Mouse (Mus musculus) limb, embryonic 10.5 days (tissue): ENCODE results near the gene Fam185a. TPM values are rescaled to one million over a fixed set of nuclear protein-coding genes. Genes with fewer than 3 reads are reported as not detected.
A peak's percentile ranks its signal among the peaks of the same experiment; 100 is the strongest.

Source experiments
- DNase-seq: peaks from one replicate; pipeline ENCODE4 v3.0.0-alpha.2; 2017; ENCODE audit warnings: low spot score
- H3K27ac ChIP-seq: fragments of 300-500 bp; sonication (generic); 2 replicates; pipeline ENCODE4 v1.5.1; 2016; ENCODE audit warnings: mild to moderate bottlenecking
- H3K27me3 ChIP-seq: fragments of 300-500 bp; sonication (generic); 2 replicates; pipeline ENCODE4 v1.6.1; 2016; ENCODE audit warnings: low read depth, mild to moderate bottlenecking; ENCODE audit not compliant: poor library complexity, severe bottlenecking
- H3K36me3 ChIP-seq: fragments of 300-500 bp; sonication (generic); 2 replicates; pipeline ENCODE4 v1.6.1; 2016; ENCODE audit warnings: mild to moderate bottlenecking, moderate library complexity
- H3K4me1 ChIP-seq: fragments of 300-500 bp; sonication (generic); 2 replicates; pipeline ENCODE4 v1.6.1; 2016
- H3K4me3 ChIP-seq: fragments of 300-500 bp; sonication (generic); 2 replicates; pipeline ENCODE4 v1.5.1; 2016; ENCODE audit warnings: mild to moderate bottlenecking, moderate library complexity
- H3K9me3 ChIP-seq: fragments of 300-500 bp; sonication (generic); replicated peaks from 2 replicates; pipeline ENCODE4 v1.6.1; 2016; ENCODE audit warnings: mild to moderate bottlenecking
- WGBS: fragments of 180-500 bp; shearing (Covaris S2); methylation state at CpG from one replicate; pipeline ENCODE4 v1.1.7; 2016; 5-methylcytosine and 5-hydroxymethylcytosine counted together
- polyA plus RNA-seq: library from polyadenylated mRNA; unstranded; fragments of >200 nt; fragmentation: Nextera tagmentation; extraction: Ambion mirVana; gene quantifications from 2 replicates; pipeline ENCODE4 v1.2.1, GENCODE M21; 2016

Fam185a gene
- polyA plus RNA-seq = 6.9 and 8.1 TPM in 2 replicates

- H3K27me3 ChIP-seq = no peaks in the 10 kb centered on the region
- under 1% methylated on average over 68 of the region's 68 CpGs for WGBS
These were observed at the start of gene Fam185a, which contains the start of gene Ccdc146 for GRCm38 (mm10) chr5:21424614-21425602. Fam185a (plus strand) TSS chr5:21424958. Ccdc146 (minus strand) TSS chr5:21424677.

GRCm38 (mm10) chr5:21376935-21377334, 47.8 kb upstream of the Fam185a start:
- H3K36me3 ChIP-seq = no peaks in the 10 kb centered on the region
- peaks cover 8% of the 10 kb centered on the region for H3K4me1 ChIP-seq
- H3K27ac ChIP-seq = no peak overlapping the region
- no peak for DNase-seq
- H3K27me3 ChIP-seq = peaks cover 52% of the 10 kb centered on the region
- H3K4me3 ChIP-seq = no peak overlapping the region
- H3K9me3 ChIP-seq = no peaks in the 10 kb centered on the region
- 83% methylated on average over 4 of the region's 4 CpGs for WGBS

More at GRCm38 (mm10) chr5:21424614-21425602, at the start of gene Fam185a, which contains the start of gene Ccdc146:
- Histone ChIP-seq H3K27ac (peak within 1 kb of the TSS; percentile 89), H3K36me3 (no peaks in the 10 kb centered on the region), H3K9me3 (no peaks in the 10 kb centered on the region), H3K4me1 (peaks cover 20% of the 10 kb centered on the region), H3K4me3 (peak within 1 kb of the TSS; percentile 90)
- peak; percentile 75 for DNase-seq

GRCm38 (mm10) chr5:21378397-21378796, 46.4 kb upstream of the Fam185a start:
- peaks cover 8% of the 10 kb centered on the region for H3K4me1 ChIP-seq
- H3K27me3 ChIP-seq = peaks cover 42% of the 10 kb centered on the region
- DNase-seq = no peak
- H3K36me3 ChIP-seq = no peaks in the 10 kb centered on the region
- H3K9me3 ChIP-seq = no peaks in the 10 kb centered on the region
- WGBS = 75% methylated on average over 2 of the region's 2 CpGs
- H3K4me3 ChIP-seq = no peak overlapping the region
- no peak overlapping the region for H3K27ac ChIP-seq

GRCm38 (mm10) chr5:21381986-21382385, 42.8 kb upstream of the Fam185a start:
- Histone ChIP-seq H3K27ac (no peak overlapping the region), H3K4me1 (peaks cover 15% of the 10 kb centered on the region), H3K27me3 (peaks cover 44% of the 10 kb centered on the region; the same call in 1 of the 2 replicates), H3K4me3 (no peak overlapping the region), H3K36me3 (no peaks in the 10 kb centered on the region), H3K9me3 (no peaks in the 10 kb centered on the region)
- DNase-seq = no peak
- WGBS = 35% methylated on average over 6 of the region's 6 CpGs

GRCm38 (mm10) chr5:21382678-21383077, 42.1 kb upstream of the Fam185a start:
- no peak overlapping the region for H3K27ac ChIP-seq
- H3K27me3 ChIP-seq = peaks cover 44% of the 10 kb centered on the region; the same call in 1 of the 2 replicates
- H3K4me3 ChIP-seq = no peak overlapping the region
- H3K4me1 ChIP-seq = peaks cover 15% of the 10 kb centered on the region
- H3K36me3 ChIP-seq = no peaks in the 10 kb centered on the region
- WGBS = 55% methylated on average over 6 of the region's 6 CpGs
- no peaks in the 10 kb centered on the region for H3K9me3 ChIP-seq
- DNase-seq = no peak

GRCm38 (mm10) chr5:21383392-21384251, 41.1 kb upstream of the Fam185a start:
- H3K27me3 ChIP-seq = peaks cover 44% of the 10 kb centered on the region; the same call in 1 of the 2 replicates
- H3K27ac ChIP-seq = no peak overlapping the region
- no peaks in the 10 kb centered on the region for H3K36me3 ChIP-seq
- 27% methylated on average over 14 of the region's 14 CpGs for WGBS
- H3K4me3 ChIP-seq = 0 out of 2 replicates have a peak overlapping the region, but pooled peaks have one; percentile 5
- H3K9me3 ChIP-seq = no peaks in the 10 kb centered on the region
- peaks cover 15% of the 10 kb centered on the region for H3K4me1 ChIP-seq
- peak; percentile 32 for DNase-seq

DNA sequence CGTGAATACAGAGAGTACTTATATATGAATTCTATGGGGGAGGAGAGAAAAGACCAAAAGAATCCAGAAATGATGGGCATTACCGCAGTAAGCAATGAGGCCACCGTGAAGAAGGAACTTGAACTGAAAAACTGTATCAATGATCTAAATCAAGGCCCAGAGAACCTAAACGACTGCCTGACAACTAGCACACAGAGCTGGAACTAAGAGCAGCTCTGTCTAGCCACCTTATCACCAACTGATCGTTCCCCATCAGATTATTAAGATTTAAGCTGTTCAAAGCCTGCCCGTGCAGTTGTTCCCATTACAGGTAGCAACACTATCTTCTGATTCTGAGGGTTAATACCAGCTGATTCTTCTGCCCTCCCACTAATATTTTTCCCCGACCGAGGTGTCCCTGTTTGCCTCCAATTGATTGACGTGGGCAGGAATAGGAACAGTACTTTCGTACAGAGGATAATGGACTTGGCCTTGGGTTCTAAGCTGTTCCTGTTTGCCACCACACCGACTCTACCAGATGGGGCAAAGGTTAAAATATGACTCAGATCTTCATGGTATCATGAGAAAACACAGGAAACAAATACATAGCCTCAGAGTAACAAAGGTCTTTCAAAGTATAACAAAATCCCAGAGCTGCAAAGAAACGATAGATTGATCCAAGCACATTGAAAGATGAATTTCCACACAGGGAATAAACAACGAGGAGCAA, 40.4 kb upstream of the Fam185a start:
- no peaks in the 10 kb centered on the region for H3K36me3 ChIP-seq
- H3K27ac ChIP-seq = no peak overlapping the region
- 82% methylated on average over 13 of the region's 13 CpGs for WGBS
- DNase-seq = no peak
- no peaks in the 10 kb centered on the region for H3K9me3 ChIP-seq
- H3K4me3 ChIP-seq = no peak overlapping the region
- H3K27me3 ChIP-seq = peaks cover 36% of the 10 kb centered on the region; the same call in 1 of the 2 replicates
- H3K4me1 ChIP-seq = peaks cover 15% of the 10 kb centered on the region

GRCm38 (mm10) chr5:21384976-21385375, 39.8 kb upstream of the Fam185a start:
- H3K27ac ChIP-seq = no peak overlapping the region
- WGBS = 95% methylated on average over 9 of the region's 9 CpGs
- no peaks in the 10 kb centered on the region for H3K9me3 ChIP-seq

GRCm38 (mm10) chr5:21386432-21386831, 38.3 kb upstream of the Fam185a start:
- no peaks in the 10 kb centered on the region for H3K9me3 ChIP-seq
- 85% methylated on average over 4 of the region's 4 CpGs for WGBS
- no peak overlapping the region for H3K27ac ChIP-seq
- no peaks in the 10 kb centered on the region for H3K36me3 ChIP-seq
- H3K4me1 ChIP-seq = peaks cover 15% of the 10 kb centered on the region
- H3K27me3 ChIP-seq = peaks cover 23% of the 10 kb centered on the region; the same call in 1 of the 2 replicates
- DNase-seq = no peak
- no peak overlapping the region for H3K4me3 ChIP-seq

More at GRCm38 (mm10) chr5:21384976-21385375, 39.8 kb upstream of the Fam185a start:
- Histone ChIP-seq H3K27me3 (peaks cover 30% of the 10 kb centered on the region; the same call in 1 of the 2 replicates), H3K4me3 (no peak overlapping the region), H3K4me1 (peaks cover 15% of the 10 kb centered on the region), H3K36me3 (no peaks in the 10 kb centered on the region)
- DNase-seq = no peak

DNA sequence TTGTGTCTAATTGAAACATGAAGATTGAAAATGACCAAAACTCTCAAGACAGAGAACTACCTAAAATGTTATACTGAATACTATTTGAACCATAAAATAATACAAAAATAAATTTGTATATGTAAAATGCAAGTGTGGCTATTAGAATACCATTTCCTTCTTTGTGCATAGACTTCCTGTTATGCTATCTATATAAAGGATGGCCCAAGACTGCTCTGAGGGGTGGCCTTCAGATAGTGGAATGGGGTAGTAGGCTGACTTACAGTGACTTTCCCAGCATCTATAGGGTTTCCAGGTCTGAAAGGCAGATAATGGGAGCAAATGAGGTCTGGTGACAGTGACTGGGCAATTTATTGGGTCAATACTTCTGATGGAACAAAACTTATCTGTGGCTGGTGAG, 37.4 kb upstream of the Fam185a start:
- no peak overlapping the region for H3K4me3 ChIP-seq
- H3K27ac ChIP-seq = no peak overlapping the region
- peaks cover 15% of the 10 kb centered on the region for H3K4me1 ChIP-seq
- DNase-seq = no peak
- no peaks in the 10 kb centered on the region for H3K9me3 ChIP-seq
- H3K27me3 ChIP-seq = peaks cover 23% of the 10 kb centered on the region; the same call in 1 of the 2 replicates
- H3K36me3 ChIP-seq = no peaks in the 10 kb centered on the region

GRCm38 (mm10) chr5:21388855-21389254, 35.9 kb upstream of the Fam185a start:
- no peaks in the 10 kb centered on the region for H3K9me3 ChIP-seq
- peaks cover 16% of the 10 kb centered on the region; the same call in 1 of the 2 replicates for H3K27me3 ChIP-seq
- H3K27ac ChIP-seq = no peak overlapping the region
- peaks cover 3% of the 10 kb centered on the region for H3K4me1 ChIP-seq
- H3K36me3 ChIP-seq = no peaks in the 10 kb centered on the region
- H3K4me3 ChIP-seq = no peak overlapping the region
- WGBS = 85% methylated on average over 4 of the region's 4 CpGs
- no peak for DNase-seq
